Mouse (Mus musculus) forebrain, embryonic 15.5 days (tissue): Measurements from ENCODE around the gene Inhbe. TPM values are rescaled to one million over a fixed set of nuclear protein-coding genes. Genes with fewer than 3 reads are reported as not detected.
A peak's percentile ranks its signal among the peaks of the same experiment; 100 is the strongest.

Experiments
- ATAC-seq: fragments of 200-750 bp; cut with Nextera tagmentation; replicated peaks from 2 replicates; pipeline ENCODE4 v1.8.0; 2017; ENCODE audit warnings: mild to moderate bottlenecking, moderate TSS enrichment, moderate library complexity
- H3K27ac ChIP-seq: fragments of 300-500 bp; sonication (generic); replicated peaks from 2 replicates; pipeline ENCODE4 v1.5.1; 2015; ENCODE audit warnings: mild to moderate bottlenecking, inconsistent platforms
- H3K27me3 ChIP-seq: fragments of 300-500 bp; sonication (generic); 2 replicates; pipeline ENCODE4 v1.6.1; 2015; ENCODE audit warnings: inconsistent platforms
- H3K36me3 ChIP-seq: fragments of 300-500 bp; sonication (generic); 2 replicates; pipeline ENCODE4 v1.6.1; 2015; ENCODE audit warnings: mild to moderate bottlenecking, inconsistent platforms
- H3K4me1 ChIP-seq: fragments of 300-500 bp; sonication (generic); 2 replicates; pipeline ENCODE4 v1.6.1; 2015; ENCODE audit warnings: inconsistent platforms
- H3K4me2 ChIP-seq: fragments of 300-500 bp; sonication (generic); replicated peaks from 2 replicates; pipeline ENCODE4 v1.6.1; 2015; ENCODE audit warnings: mild to moderate bottlenecking, inconsistent platforms
- H3K4me3 ChIP-seq: fragments of 300-500 bp; sonication (generic); 2 replicates; pipeline ENCODE4 v1.5.1; 2015; ENCODE audit warnings: mild to moderate bottlenecking, inconsistent platforms
- H3K9ac ChIP-seq: fragments of 300-500 bp; sonication (generic); replicated peaks from 2 replicates; pipeline ENCODE4 v1.6.1; 2015; ENCODE audit warnings: mild to moderate bottlenecking, inconsistent platforms
- H3K9me3 ChIP-seq: fragments of 300-500 bp; sonication (generic); 2 replicates; pipeline ENCODE4 v1.6.1; 2016; ENCODE audit warnings: inconsistent platforms
- WGBS: fragments of 180-500 bp; shearing (Covaris S2); methylation state at CpG from one replicate; pipeline ENCODE4 v1.1.7; 2015; ENCODE audit warnings: mixed read lengths; 5-methylcytosine and 5-hydroxymethylcytosine counted together
- polyA plus RNA-seq: library from polyadenylated mRNA; unstranded; fragments of >200 nt; fragmentation: Nextera tagmentation; extraction: Ambion mirVana; gene quantifications from 2 replicates; pipeline ENCODE4 v1.2.1, GENCODE M21; 2015

Inhbe gene
- polyA plus RNA-seq, 1 experiment from 2014 or later = not detected

DNA sequence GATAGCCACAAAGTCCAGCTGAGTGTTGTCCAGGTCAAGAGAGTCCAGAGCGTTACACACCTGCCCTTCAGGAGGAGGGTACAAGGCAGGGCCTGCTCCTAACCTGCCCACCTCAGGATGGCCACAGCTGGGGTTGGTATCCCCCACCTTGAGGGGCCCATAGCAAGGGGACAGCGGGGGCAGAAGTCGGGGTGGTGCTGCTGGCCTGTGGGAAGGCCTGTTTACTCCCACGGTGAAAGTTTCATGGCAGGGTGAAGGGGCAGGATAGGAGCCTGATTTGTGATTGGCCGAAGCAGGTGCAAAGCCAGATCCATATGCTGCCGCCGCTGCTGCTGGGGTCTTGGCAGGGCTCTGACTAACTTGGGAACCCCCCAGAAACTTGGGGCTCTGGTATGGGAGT lies 24.0 kb downstream of the Inhbe start:
- Histone ChIP-seq H3K36me3 (no peaks in the 10 kb centered on the region), H3K4me3 (no peak overlapping the region), H3K27ac (no peak overlapping the region), H3K4me2 (no peak overlapping the region), H3K9me3 (no peaks in the 10 kb centered on the region), H3K9ac (no peak overlapping the region), H3K4me1 (peaks cover 16% of the 10 kb centered on the region), H3K27me3 (peaks cover 43% of the 10 kb centered on the region)
- no peak for ATAC-seq
- 78% methylated on average over 7 of the region's 7 CpGs for WGBS

DNA sequence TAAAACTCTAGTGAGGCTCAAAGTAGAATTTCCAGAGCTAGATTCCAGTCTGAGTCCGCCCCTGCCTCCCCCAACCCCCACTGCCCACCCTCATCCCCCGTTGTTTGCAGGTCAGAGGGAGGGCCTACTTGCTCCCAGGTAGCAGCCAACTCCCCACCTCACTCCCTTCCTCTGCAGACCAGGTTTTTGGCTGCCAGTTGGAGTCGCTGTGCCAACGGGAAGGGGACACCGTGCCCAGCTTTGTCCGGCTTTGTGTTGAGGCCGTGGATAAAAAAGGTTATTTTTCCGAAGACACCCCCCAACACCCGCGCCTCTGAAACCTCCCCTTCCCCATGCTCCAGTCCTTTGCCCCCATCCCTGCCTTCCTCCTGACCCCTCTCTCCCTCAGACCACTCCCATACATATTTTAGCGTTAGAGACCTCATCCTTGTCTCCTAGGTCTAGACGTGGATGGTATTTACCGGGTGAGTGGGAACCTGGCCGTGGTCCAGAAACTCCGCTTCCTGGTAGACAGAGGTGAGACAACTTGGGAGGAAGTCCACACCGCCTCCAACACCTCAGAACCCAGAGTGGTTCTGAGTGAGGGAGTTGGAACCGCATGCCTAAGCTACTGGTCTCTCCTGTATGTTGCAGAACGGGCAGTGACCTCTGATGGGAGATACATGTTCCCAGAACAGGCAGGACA lies 26.6 kb downstream of the Inhbe start:
- H3K4me3 ChIP-seq = no peak overlapping the region
- no peaks in the 10 kb centered on the region for H3K9me3 ChIP-seq
- WGBS = 48% methylated on average over 18 of the region's 18 CpGs
- no peak overlapping the region for H3K27ac ChIP-seq
- H3K36me3 ChIP-seq = no peaks in the 10 kb centered on the region
- H3K9ac ChIP-seq = no peak overlapping the region
- H3K4me1 ChIP-seq = peaks cover 16% of the 10 kb centered on the region
- no peak overlapping the region for H3K4me2 ChIP-seq
- peaks cover 60% of the 10 kb centered on the region for H3K27me3 ChIP-seq
- ATAC-seq = no peak

DNA sequence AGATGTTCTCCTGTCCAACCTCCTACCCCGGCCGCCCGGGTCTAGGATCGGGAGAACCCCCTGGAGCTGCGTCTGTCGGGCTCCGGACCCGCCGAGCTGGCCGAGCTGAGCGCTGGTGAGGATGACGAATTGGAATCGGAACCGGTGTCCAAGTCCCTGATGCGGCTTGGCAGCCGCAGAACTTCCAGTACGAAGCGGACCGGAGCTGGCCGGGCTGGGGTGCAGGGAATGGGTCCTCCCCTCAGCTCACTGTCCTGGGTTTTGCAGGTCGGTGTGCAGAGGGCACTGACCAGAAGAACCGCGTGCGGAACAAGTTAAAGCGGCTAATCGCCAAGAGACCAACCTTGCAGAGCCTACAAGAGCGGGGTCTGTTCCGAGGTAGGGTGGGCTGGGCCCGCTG lies 27.4 kb downstream of the Inhbe start:
- H3K9ac ChIP-seq = no peak overlapping the region
- H3K27me3 ChIP-seq = peaks cover 60% of the 10 kb centered on the region
- no peaks in the 10 kb centered on the region for H3K9me3 ChIP-seq
- H3K4me2 ChIP-seq = peak overlapping the region; percentile 44
- peaks cover 13% of the 10 kb centered on the region for H3K4me1 ChIP-seq
- WGBS = 8% methylated on average over 29 of the region's 29 CpGs
- no peak overlapping the region for H3K27ac ChIP-seq
- no peaks in the 10 kb centered on the region for H3K36me3 ChIP-seq
- no peak for ATAC-seq
- H3K4me3 ChIP-seq = peak overlapping the region; percentile 23

DNA sequence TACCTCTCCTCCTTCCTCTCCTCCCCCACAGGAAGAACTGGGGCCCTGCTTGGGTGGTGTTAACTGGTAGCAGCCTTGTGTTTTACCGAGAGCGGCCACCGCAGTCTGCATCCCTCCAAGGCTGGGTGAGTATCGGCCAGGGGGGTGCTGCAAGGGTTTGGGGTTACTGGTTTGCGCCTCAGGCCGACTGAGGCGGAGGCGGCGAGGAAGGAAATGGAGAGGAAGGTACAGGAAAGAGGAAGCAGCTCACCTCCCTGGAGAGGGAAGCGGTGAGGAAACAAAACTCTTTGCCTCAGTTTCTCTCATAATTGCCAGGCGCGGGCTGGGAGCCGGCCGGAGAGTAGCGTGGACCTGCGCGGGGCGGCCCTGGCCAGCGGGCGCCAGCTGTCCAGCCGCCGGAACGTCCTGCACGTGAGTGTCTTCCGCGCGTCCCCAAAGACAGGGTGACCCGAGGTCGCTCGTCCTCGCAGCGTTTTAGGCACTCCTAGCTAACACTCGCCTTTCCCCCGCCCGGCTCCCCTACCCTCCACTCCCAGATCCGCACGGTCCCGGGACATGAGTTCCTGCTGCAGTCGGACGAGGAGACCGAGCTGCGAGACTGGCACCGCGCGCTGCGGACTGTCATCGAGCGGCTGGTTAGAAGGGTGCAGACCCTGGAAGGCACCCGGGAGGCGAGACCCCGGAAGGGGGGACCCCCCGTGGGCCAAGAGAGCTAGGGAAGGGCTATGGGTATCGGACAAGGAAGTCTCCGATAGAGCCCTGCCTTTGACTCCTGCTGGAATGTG lies 28.0 kb downstream of the Inhbe start:
- Histone ChIP-seq H3K9me3 (no peaks in the 10 kb centered on the region), H3K4me1 (peaks cover 13% of the 10 kb centered on the region), H3K9ac (no peak overlapping the region), H3K27ac (no peak overlapping the region), H3K27me3 (peaks cover 60% of the 10 kb centered on the region), H3K36me3 (no peaks in the 10 kb centered on the region), H3K4me3 (peak overlapping the region; percentile 23), H3K4me2 (peak overlapping the region; percentile 44)
- no peak for ATAC-seq
- 1% methylated on average over 54 of the region's 54 CpGs for WGBS

DNA sequence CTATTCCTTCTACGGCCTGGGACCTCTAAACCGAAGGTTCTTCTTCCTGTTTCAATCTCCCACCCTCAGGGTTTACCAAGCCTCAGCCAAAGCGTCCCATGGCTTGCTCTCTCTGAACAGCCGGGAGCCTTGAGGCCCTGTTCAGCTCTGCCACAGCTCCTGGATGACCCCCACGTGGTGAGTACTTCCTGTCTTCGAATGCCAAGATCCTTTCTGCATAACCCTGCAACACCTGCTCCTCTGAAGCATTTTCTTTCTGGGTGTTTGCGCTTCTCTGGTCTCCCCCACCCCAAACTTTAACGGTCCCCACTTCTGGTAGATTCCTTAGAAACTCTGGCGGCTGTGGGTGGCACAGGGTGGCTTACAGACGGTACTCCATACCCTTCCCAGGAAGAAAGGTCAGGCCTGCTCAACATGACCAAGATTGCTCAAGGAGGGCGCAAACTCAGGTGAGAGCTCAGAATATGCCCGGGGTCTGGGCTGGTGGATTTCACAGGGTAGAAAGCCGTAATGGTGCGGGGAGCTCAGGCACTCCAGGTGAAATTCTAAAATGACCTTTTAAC lies 28.7 kb downstream of the Inhbe start:
- no peak overlapping the region for H3K9ac ChIP-seq
- WGBS = 30% methylated on average over 14 of the region's 14 CpGs
- H3K27ac ChIP-seq = no peak overlapping the region
- peaks cover 60% of the 10 kb centered on the region for H3K27me3 ChIP-seq
- no peaks in the 10 kb centered on the region for H3K36me3 ChIP-seq
- H3K4me3 ChIP-seq = no peak overlapping the region; the same call in 1 of the 2 replicates
- peaks cover 13% of the 10 kb centered on the region for H3K4me1 ChIP-seq
- no peak for ATAC-seq
- H3K9me3 ChIP-seq = no peaks in the 10 kb centered on the region
- 0 out of 2 replicates have a peak overlapping the region, but pooled peaks have one; percentile 44 for H3K4me2 ChIP-seq

DNA sequence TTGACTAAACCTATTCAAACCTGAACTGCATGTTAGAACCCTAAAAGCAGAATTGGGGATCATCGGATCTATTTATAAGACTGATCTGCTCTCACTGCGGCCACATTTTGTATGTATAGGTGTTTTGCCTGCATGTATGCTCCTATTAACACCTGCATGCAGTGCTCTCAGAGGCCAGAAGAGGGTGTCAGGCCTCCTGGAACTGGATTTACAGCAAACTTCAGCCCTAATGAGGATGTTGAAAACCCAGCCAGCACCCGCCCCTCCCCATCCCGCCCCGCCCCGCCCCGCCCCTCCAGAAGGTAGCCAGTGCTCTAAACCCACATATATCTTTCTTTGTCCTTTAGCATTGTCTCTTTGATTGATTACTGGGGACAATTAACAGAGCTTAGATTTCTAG lies 29.7 kb downstream of the Inhbe start:
- WGBS = 11% methylated on average over 7 of the region's 7 CpGs
- H3K36me3 ChIP-seq = no peaks in the 10 kb centered on the region
- H3K9ac ChIP-seq = no peak overlapping the region
- ATAC-seq = no peak
- H3K4me2 ChIP-seq = no peak overlapping the region
- no peak overlapping the region for H3K27ac ChIP-seq
- peaks cover 13% of the 10 kb centered on the region for H3K4me1 ChIP-seq
- no peak overlapping the region for H3K4me3 ChIP-seq
- peaks cover 57% of the 10 kb centered on the region for H3K27me3 ChIP-seq
- H3K9me3 ChIP-seq = no peaks in the 10 kb centered on the region

DNA sequence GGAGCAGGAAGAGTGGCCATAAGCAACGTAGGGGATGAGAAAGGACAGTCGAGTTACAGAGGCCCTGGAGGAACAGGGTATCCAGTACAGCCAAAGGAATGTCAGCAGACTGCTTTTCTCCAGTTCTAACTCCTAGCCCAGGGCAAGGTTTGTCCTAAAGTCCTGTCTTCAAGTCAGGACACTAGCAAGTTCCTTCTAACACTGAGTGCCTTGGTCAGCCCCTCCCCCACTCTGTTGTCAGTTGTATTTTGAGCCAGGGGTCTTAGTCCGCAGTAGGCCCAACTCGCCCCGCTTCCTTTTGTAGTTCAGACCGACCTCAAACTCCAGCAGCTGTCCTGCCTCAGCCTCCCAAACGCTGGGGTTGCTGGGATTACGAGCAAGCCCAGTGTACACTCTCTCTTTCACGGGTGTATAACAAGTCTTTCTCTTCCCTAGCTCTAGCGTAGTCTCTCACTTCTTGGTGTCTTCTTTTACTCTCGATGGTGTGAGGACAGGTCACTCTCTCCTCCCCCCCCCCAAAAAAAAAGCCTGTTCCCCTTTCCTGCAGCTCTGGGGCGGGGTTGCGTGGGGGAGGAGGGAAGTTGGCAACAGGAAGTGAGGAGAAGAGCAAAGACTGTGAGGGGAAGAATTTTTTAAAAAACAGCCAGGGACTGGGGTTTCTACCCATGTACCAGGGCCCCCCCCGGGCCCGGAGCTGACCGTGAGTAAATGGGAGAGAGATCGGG lies 30.9 kb downstream of the Inhbe start:
- no peak overlapping the region for H3K4me3 ChIP-seq
- no peak overlapping the region for H3K9ac ChIP-seq
- ATAC-seq = no peak
- H3K9me3 ChIP-seq = no peaks in the 10 kb centered on the region
- H3K4me1 ChIP-seq = peaks cover 13% of the 10 kb centered on the region
- H3K4me2 ChIP-seq = no peak overlapping the region
- H3K27ac ChIP-seq = no peak overlapping the region
- peaks cover 45% of the 10 kb centered on the region for H3K27me3 ChIP-seq
- no peaks in the 10 kb centered on the region for H3K36me3 ChIP-seq
- 82% methylated on average over 17 of the region's 17 CpGs for WGBS

DNA sequence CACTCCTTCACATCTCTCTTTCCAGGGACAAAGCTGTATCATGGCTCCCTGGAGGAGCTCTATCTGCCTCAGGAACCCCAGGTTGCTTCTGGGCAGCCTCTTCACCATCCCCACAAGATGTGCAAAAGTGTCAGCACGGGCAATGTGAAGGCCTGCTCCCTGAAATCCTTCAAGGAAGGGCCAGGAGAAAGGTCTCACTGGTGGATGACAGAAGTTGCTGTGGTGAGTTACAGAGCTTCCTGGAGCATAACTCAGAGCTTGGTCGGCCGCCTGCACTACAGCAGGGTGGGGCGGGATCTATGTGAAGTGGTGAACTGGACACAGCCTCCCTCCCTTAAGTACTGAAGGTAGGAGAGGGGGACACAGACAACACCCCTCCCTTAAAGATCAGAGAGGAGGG lies 31.5 kb downstream of the Inhbe start:
- Histone ChIP-seq H3K9me3 (no peaks in the 10 kb centered on the region), H3K36me3 (no peaks in the 10 kb centered on the region), H3K4me3 (no peak overlapping the region), H3K27ac (no peak overlapping the region), H3K4me1 (peaks cover 13% of the 10 kb centered on the region), H3K4me2 (no peak overlapping the region), H3K9ac (no peak overlapping the region), H3K27me3 (peaks cover 40% of the 10 kb centered on the region)
- 87% methylated on average over 4 of the region's 4 CpGs for WGBS
- no peak for ATAC-seq

DNA sequence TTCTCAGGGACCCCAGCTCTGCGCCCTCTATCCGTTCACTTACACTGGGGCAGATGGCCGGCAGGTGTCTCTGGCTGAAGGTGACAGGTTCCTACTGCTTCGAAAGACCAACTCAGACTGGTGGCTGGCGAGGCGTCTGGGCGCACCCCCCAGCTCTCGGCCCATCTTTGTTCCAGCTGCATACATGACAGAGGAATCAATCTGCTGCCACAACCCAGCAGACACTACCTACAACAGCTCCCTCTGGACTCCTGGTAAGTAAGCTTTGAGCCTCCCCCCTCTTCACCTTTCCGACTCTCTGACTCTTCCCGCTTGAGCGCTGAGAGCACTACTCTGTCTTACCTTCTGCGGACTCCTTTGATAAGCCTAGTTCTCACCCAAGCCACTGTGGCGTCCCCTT lies 32.0 kb downstream of the Inhbe start:
- Histone ChIP-seq H3K4me2 (no peak overlapping the region), H3K9me3 (no peaks in the 10 kb centered on the region), H3K27me3 (peaks cover 35% of the 10 kb centered on the region), H3K4me3 (no peak overlapping the region), H3K4me1 (peaks cover 13% of the 10 kb centered on the region), H3K27ac (no peak overlapping the region), H3K9ac (no peak overlapping the region), H3K36me3 (no peaks in the 10 kb centered on the region)
- no peak for ATAC-seq
- 71% methylated on average over 13 of the region's 13 CpGs for WGBS

DNA sequence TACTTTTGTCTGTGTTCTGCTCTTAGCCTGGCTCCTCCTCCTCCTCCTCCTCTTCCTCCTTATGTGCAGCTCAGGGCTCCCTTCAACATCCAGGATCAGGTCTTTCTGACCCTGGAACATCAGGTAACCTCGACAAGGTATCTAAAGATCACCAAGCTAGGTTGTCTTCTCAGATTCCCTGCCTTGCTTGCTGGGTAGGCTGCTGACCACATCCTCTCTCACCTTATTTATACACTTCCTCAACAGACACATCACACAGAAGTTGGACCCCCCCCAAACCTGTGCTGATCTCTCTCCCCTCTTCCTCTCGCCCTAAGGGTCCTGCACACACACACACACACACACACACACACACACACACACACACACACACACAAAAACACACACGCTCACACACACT lies 32.6 kb downstream of the Inhbe start, which contains the start of gene Arhgap9:
TSS of gene Arhgap9 (plus strand) at position 344 of the 400 bp plus-strand sequence.
- no peak for ATAC-seq
- H3K27ac ChIP-seq = no peak within 1 kb of the TSS
- no peak within 1 kb of the TSS for H3K4me3 ChIP-seq
- H3K36me3 ChIP-seq = no peaks in the 10 kb centered on the region
- H3K27me3 ChIP-seq = peaks cover 31% of the 10 kb centered on the region
- 62% methylated on average over 3 of the region's 3 CpGs for WGBS
- H3K4me2 ChIP-seq = no peak within 1 kb of the TSS
- H3K9ac ChIP-seq = no peak within 1 kb of the TSS
- peaks cover 9% of the 10 kb centered on the region for H3K4me1 ChIP-seq
- H3K9me3 ChIP-seq = no peaks in the 10 kb centered on the region

DNA sequence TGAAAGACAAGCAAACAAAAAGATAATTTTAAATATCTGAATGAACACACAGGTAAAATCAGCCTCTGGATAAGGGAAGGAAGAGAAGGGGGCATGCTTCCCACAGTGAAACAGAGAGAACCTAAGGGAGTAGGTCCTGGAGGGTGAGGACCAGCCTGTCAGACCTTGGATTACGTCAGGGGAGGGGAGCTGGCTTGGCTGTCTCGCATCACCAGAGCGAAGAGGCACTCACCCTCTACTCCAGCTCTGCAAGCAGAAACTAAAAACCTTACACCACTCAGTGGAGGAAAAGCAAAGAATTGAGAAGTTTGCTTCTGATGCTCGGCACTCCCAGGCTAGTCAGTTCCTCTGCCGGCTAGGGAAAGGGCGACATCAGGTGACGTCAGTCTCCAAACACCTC lies 34.2 kb downstream of the Inhbe start:
- H3K4me2 ChIP-seq = no peak overlapping the region
- H3K36me3 ChIP-seq = no peaks in the 10 kb centered on the region
- no peaks in the 10 kb centered on the region for H3K4me1 ChIP-seq
- H3K27ac ChIP-seq = no peak overlapping the region
- H3K9ac ChIP-seq = no peak overlapping the region
- H3K27me3 ChIP-seq = peaks cover 14% of the 10 kb centered on the region
- H3K9me3 ChIP-seq = no peaks in the 10 kb centered on the region
- ATAC-seq = no peak
- WGBS = 82% methylated on average over 7 of the region's 7 CpGs
- H3K4me3 ChIP-seq = no peak overlapping the region

DNA sequence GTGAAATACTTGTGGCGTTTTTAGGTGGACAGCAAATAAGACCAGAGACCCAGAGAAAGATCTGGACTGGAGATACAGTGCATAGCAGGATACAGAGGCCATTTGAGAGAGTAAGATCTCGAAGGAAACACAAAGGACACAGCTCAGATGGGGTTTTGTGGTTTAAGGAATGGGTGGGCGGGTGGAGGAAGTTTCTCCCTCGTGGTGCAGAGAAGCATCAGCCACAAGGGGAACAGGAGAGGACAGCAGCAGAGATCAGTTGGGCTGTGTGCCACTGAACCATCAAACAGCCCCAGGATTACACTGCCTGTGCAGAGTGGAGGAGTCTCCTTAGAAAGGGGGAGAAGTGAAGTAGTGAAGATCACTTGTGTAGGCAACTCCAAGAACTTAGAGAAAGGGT lies 36.2 kb downstream of the Inhbe start:
- 47% methylated on average over 4 of the region's 4 CpGs for WGBS
- Histone ChIP-seq H3K4me3 (no peak overlapping the region), H3K9me3 (no peaks in the 10 kb centered on the region), H3K4me1 (no peaks in the 10 kb centered on the region), H3K27ac (no peak overlapping the region), H3K36me3 (no peaks in the 10 kb centered on the region), H3K27me3 (no peaks in the 10 kb centered on the region; the same call in 1 of the 2 replicates), H3K4me2 (no peak overlapping the region), H3K9ac (no peak overlapping the region)
- no peak for ATAC-seq
